Mouse (Mus musculus) C2C12 (cell line): Measurements from ENCODE around the gene Haus3. TPM values are rescaled to one million over a fixed set of nuclear protein-coding genes. Genes with fewer than 3 reads are reported as not detected.
A peak's percentile ranks its signal among the peaks of the same experiment; 100 is the strongest.

Experiments
- H3K27me3 ChIP-seq: one replicate; pipeline ENCODE4 v1.6.1; 2011; ENCODE audit not compliant: control insufficient read depth, insufficient read depth, insufficient read length
- H3K36me3 ChIP-seq: one replicate; pipeline ENCODE4 v1.6.1; 2011; ENCODE audit not compliant: control insufficient read depth, insufficient read depth
- H3K4me3 ChIP-seq: one replicate; pipeline ENCODE4 v1.5.1; 2011; ENCODE audit warnings: mild to moderate bottlenecking, control low read depth; ENCODE audit not compliant: poor library complexity, insufficient read depth, severe bottlenecking
- H3K79me2 ChIP-seq: one replicate; pipeline ENCODE4 v1.6.1; 2011; ENCODE audit not compliant: control insufficient read depth, insufficient read depth
- H3K79me3 ChIP-seq: one replicate; pipeline ENCODE4 v1.6.1; 2011; ENCODE audit warnings: low read depth, control low read depth
- H3ac ChIP-seq: one replicate; pipeline ENCODE3; 2011; ENCODE audit warnings: low read depth; ENCODE audit not compliant: control insufficient read depth, insufficient read length
- CEBPB ChIP-seq: IDR thresholded peaks from one replicate; pipeline ENCODE4 v1.6.1; 2011; ENCODE audit warnings: low read depth, mild to moderate bottlenecking, control low read depth, moderate library complexity
- CTCF ChIP-seq: IDR thresholded peaks from one replicate; pipeline ENCODE4 v1.5.1; 2011; ENCODE audit not compliant: control insufficient read depth, insufficient read depth, insufficient read length
- FOSL1 ChIP-seq: IDR thresholded peaks from one replicate; pipeline ENCODE4 v1.8.0; 2011; ENCODE audit warnings: mild to moderate bottlenecking, low read length; ENCODE audit not compliant: poor library complexity, insufficient read depth, severe bottlenecking
- MAX ChIP-seq: IDR thresholded peaks from one replicate; pipeline ENCODE4 v1.6.1; 2011; ENCODE audit warnings: mild to moderate bottlenecking, control low read depth
- MYOD1 ChIP-seq: IDR thresholded peaks from one replicate; pipeline ENCODE4 v1.6.1; 2011; ENCODE audit warnings: low read depth; ENCODE audit not compliant: control insufficient read depth, insufficient read length
- MYOG ChIP-seq: IDR thresholded peaks from one replicate; pipeline ENCODE4 v1.6.1; 2011; ENCODE audit not compliant: control insufficient read depth, insufficient read length; ENCODE audit errors: extremely low read depth
- USF1 ChIP-seq: IDR thresholded peaks from one replicate; pipeline ENCODE4 v1.6.1; 2011; ENCODE audit warnings: low read depth, mild to moderate bottlenecking, control low read depth, moderate library complexity
- polyA plus RNA-seq: library from polyadenylated mRNA; unstranded; fragments of >200 nt; fragmentation: generic; extraction: Trizol; gene quantifications from one replicate; pipeline ENCODE4 v1.2.1, GENCODE M21; 2012; ENCODE audit warnings: missing spikeins

The Haus3 gene
- polyA plus RNA-seq, 1 experiment: 7.3 TPM

- Histone ChIP-seq H3K79me2 (peaks cover 43% of the 10 kb centered on the region), H3K36me3 (peaks cover 22% of the 10 kb centered on the region), H3K4me3 (no peak overlapping the region), H3K27me3 (no peaks in the 10 kb centered on the region), H3ac (no peak overlapping the region), H3K79me3 (peaks cover 28% of the 10 kb centered on the region)
- no peak for TF ChIP-seq MYOG
These were observed 627 bp upstream of the Haus3 start for GRCm38 (mm10) chr5:34169954-34170353.

- Histone ChIP-seq H3K4me3 (no peak overlapping the region), H3ac (no peak overlapping the region), H3K79me3 (peaks cover 30% of the 10 kb centered on the region), H3K27me3 (no peaks in the 10 kb centered on the region), H3K36me3 (peaks cover 43% of the 10 kb centered on the region), H3K79me2 (peaks cover 61% of the 10 kb centered on the region)
- no peak for TF ChIP-seq FOSL1
- no peak for TF ChIP-seq MYOD1
- no peak for TF ChIP-seq CEBPB
These were observed 1.5 kb downstream of the Haus3 start for GRCm38 (mm10) chr5:34167857-34168256.

- H3ac ChIP-seq: no peak overlapping the region
- H3K79me3 ChIP-seq: peaks cover 39% of the 10 kb centered on the region
- H3K79me2 ChIP-seq: peaks cover 77% of the 10 kb centered on the region
- no peaks in the 10 kb centered on the region for H3K27me3 ChIP-seq
- H3K4me3 ChIP-seq: no peak overlapping the region
- no peak for TF ChIP-seq USF1
- TF ChIP-seq MYOD1: no peak
- no peak for TF ChIP-seq MYOG
- TF ChIP-seq FOSL1: no peak
- TF ChIP-seq CEBPB: no peak
- no peak for TF ChIP-seq MAX
- no peak for TF ChIP-seq CTCF
- peaks cover 64% of the 10 kb centered on the region for H3K36me3 ChIP-seq
These were observed 3.5 kb downstream of the Haus3 start for GRCm38 (mm10) chr5:34165793-34166192.

- TF ChIP-seq MYOD1: no peak
- no peak for TF ChIP-seq FOSL1
- TF ChIP-seq CTCF: no peak
- no peak for TF ChIP-seq CEBPB
- no peak for TF ChIP-seq USF1
- TF ChIP-seq MAX: no peak
- TF ChIP-seq MYOG: no peak
- H3K27me3 ChIP-seq: no peaks in the 10 kb centered on the region
These were observed 20.9 kb downstream of the Haus3 start for GRCm38 (mm10) chr5:34148476-34148875.

GRCm38 (mm10) chr5:34147554-34147953 is 21.8 kb downstream of the Haus3 start:
- Histone ChIP-seq H3K4me3 (no peak overlapping the region), H3K36me3 (no peaks in the 10 kb centered on the region), H3K27me3 (no peaks in the 10 kb centered on the region), H3ac (no peak overlapping the region), H3K79me3 (no peaks in the 10 kb centered on the region), H3K79me2 (no peaks in the 10 kb centered on the region)
- TF ChIP-seq MAX (no peak), CEBPB (no peak), MYOD1 (no peak), MYOG (no peak)

More at GRCm38 (mm10) chr5:34148476-34148875, 20.9 kb downstream of the Haus3 start:
- H3K79me2 ChIP-seq: no peaks in the 10 kb centered on the region
- H3K79me3 ChIP-seq: no peaks in the 10 kb centered on the region
- peaks cover 6% of the 10 kb centered on the region for H3K36me3 ChIP-seq
- H3ac ChIP-seq: no peak overlapping the region
- no peak overlapping the region for H3K4me3 ChIP-seq

GRCm38 (mm10) chr5:34139751-34140150 is 29.6 kb downstream of the Haus3 start:
- Histone ChIP-seq H3K79me2 (no peaks in the 10 kb centered on the region), H3ac (no peak overlapping the region), H3K79me3 (no peaks in the 10 kb centered on the region), H3K36me3 (no peaks in the 10 kb centered on the region), H3K27me3 (no peaks in the 10 kb centered on the region), H3K4me3 (no peak overlapping the region)
- TF ChIP-seq MYOD1: no peak
- peak; percentile 38 for TF ChIP-seq CTCF
- no peak for TF ChIP-seq CEBPB

GRCm38 (mm10) chr5:34132731-34133130 is 36.6 kb downstream of the Haus3 start:
- no peaks in the 10 kb centered on the region for H3K79me3 ChIP-seq
- H3K4me3 ChIP-seq: no peak overlapping the region
- TF ChIP-seq FOSL1 (no peak), USF1 (no peak), MAX (no peak), CEBPB (no peak), CTCF (no peak), MYOG (no peak), MYOD1 (no peak)
- H3ac ChIP-seq: no peak overlapping the region
- H3K27me3 ChIP-seq: no peaks in the 10 kb centered on the region
- H3K79me2 ChIP-seq: no peaks in the 10 kb centered on the region
- H3K36me3 ChIP-seq: no peaks in the 10 kb centered on the region
